Mouse (Mus musculus) MEL (cell line): Measurements from ENCODE around the gene Zpld1. TPM values are rescaled to one million over a fixed set of nuclear protein-coding genes. Genes with fewer than 3 reads are reported as not detected.

Experiments
- DNase-seq: peaks from one replicate; pipeline ENCODE4 v3.0.0; 2011; ENCODE audit warnings: low read depth, low spot score
- H3K27ac ChIP-seq: 2 replicates; pipeline ENCODE4 v1.5.1; 2012; ENCODE audit warnings: low read depth, mild to moderate bottlenecking, control low read depth, low read length, moderate library complexity; ENCODE audit not compliant: control insufficient read depth
- H3K27me3 ChIP-seq, 2 experiments: fragments of 150-350 bp in 1 of 2; sonication (generic) in 1 of 2; 2 replicates each; pipeline ENCODE4 v1.6.1; 2012; ENCODE audit warnings: low read length in 2 of 2, mild to moderate bottlenecking in 2 of 2, improper control_type of control experiment in 1 of 2, moderate library complexity in 1 of 2; ENCODE audit not compliant: insufficient read depth in 2 of 2, control insufficient read depth in 1 of 2
- H3K36me3 ChIP-seq, 2 experiments: 2 replicates each; pipeline ENCODE4 v1.6.1; 2012 to 2014; ENCODE audit warnings: low read length in 2 of 2, improper control_type of control experiment in 1 of 2, inconsistent platforms in 1 of 2, mild to moderate bottlenecking in 1 of 2; ENCODE audit not compliant: insufficient read depth in 2 of 2, control insufficient read depth in 1 of 2
- H3K4me1 ChIP-seq, 2 experiments: fragments of 150-350 bp in 1 of 2; sonication (generic) in 1 of 2; 2 replicates each; pipeline ENCODE4 v1.6.1; 2012; ENCODE audit warnings: low read length in 2 of 2, improper control_type of control experiment in 1 of 2, mild to moderate bottlenecking in 1 of 2; ENCODE audit not compliant: insufficient read depth in 2 of 2, control insufficient read depth in 1 of 2
- H3K4me3 ChIP-seq, 2 experiments: fragments of 150-350 bp in 1 of 2; sonication (generic) in 1 of 2; 2 replicates each; pipeline ENCODE4 v1.5.1; 2012; ENCODE audit warnings: low read depth in 2 of 2, low read length in 2 of 2, mild to moderate bottlenecking in 2 of 2, moderate library complexity in 2 of 2, control low read depth in 1 of 2, improper control_type of control experiment in 1 of 2; ENCODE audit not compliant: control insufficient read depth in 1 of 2, insufficient read depth in 1 of 2
- H3K79me2 ChIP-seq: 2 replicates; pipeline ENCODE4 v1.6.1; 2012; ENCODE audit warnings: mild to moderate bottlenecking, low read length, moderate library complexity; ENCODE audit not compliant: control insufficient read depth, poor library complexity, insufficient read depth
- H3K9ac ChIP-seq: 2 replicates; pipeline ENCODE4 v1.6.1; 2012; ENCODE audit warnings: low read depth, mild to moderate bottlenecking, control low read depth, low read length, moderate library complexity; ENCODE audit not compliant: control insufficient read depth, poor library complexity, severe bottlenecking
- H3K9me3 ChIP-seq: fragments of 150-350 bp; sonication (generic); replicated peaks from 2 replicates; pipeline ENCODE4 v1.6.1; 2012; ENCODE audit warnings: mild to moderate bottlenecking, low read length, improper control_type of control experiment, moderate library complexity; ENCODE audit not compliant: insufficient read depth
- CTCF ChIP-seq, 3 experiments: IDR thresholded peaks in 2 of 3; conservative IDR thresholded peaks in 1 of 3; 2 replicates each; pipeline ENCODE4 v1.5.1; 2011 to 2012; ENCODE audit warnings: low read length in 3 of 3, low read depth in 2 of 3, mild to moderate bottlenecking in 2 of 3, improper control_type of control experiment in 1 of 3, inconsistent platforms in 1 of 3, mixed read lengths in 1 of 3, moderate library complexity in 1 of 3; ENCODE audit not compliant: control insufficient read depth in 1 of 3, insufficient read depth in 1 of 3, poor library complexity in 1 of 3, severe bottlenecking in 1 of 3
- E2F4 ChIP-seq: IDR thresholded peaks from 2 replicates; pipeline ENCODE4 v1.6.1; 2011; ENCODE audit warnings: low read depth, low read length, improper control_type of control experiment, borderline replicate concordance
- ELF1 ChIP-seq: IDR thresholded peaks from 2 replicates; pipeline ENCODE4 v1.6.1; 2014; ENCODE audit warnings: low read depth, mild to moderate bottlenecking, inconsistent platforms, low read length, improper control_type of control experiment, moderate library complexity
- KAT2A ChIP-seq: conservative IDR thresholded peaks from 2 replicates; pipeline ENCODE4 v1.6.1; 2012; ENCODE audit warnings: low read depth, low read length, improper control_type of control experiment, inconsistent platforms
- MAFK ChIP-seq: IDR thresholded peaks from 2 replicates; pipeline ENCODE4 v1.6.1; 2011; ENCODE audit warnings: low read depth, mild to moderate bottlenecking, low read length, improper control_type of control experiment, borderline replicate concordance
- MAX ChIP-seq: IDR thresholded peaks from 2 replicates; pipeline ENCODE4 v1.6.1; 2011; ENCODE audit warnings: low read length, improper control_type of control experiment
- MEF2A ChIP-seq: IDR thresholded peaks from 2 replicates; pipeline ENCODE4 v1.6.1; 2014; ENCODE audit warnings: low read depth, mild to moderate bottlenecking, inconsistent platforms, low read length, improper control_type of control experiment; ENCODE audit not compliant: poor library complexity, insufficient replicate concordance, severe bottlenecking; ENCODE audit errors: extremely low read depth
- MYB ChIP-seq: IDR thresholded peaks from 2 replicates; pipeline ENCODE4 v1.6.1; 2011; ENCODE audit warnings: mild to moderate bottlenecking, low read depth, low read length, improper control_type of control experiment
- NELFE ChIP-seq: IDR thresholded peaks from 2 replicates; pipeline ENCODE4 v1.6.1; 2011; ENCODE audit warnings: low read depth, low read length, improper control_type of control experiment
- POLR2AphosphoS5 ChIP-seq: IDR thresholded peaks from 2 replicates; pipeline ENCODE4 v1.6.1; 2012; ENCODE audit warnings: low read depth, borderline replicate concordance, mild to moderate bottlenecking, inconsistent platforms, low read length, moderate library complexity, mixed read lengths
- RAD21 ChIP-seq: IDR thresholded peaks from 2 replicates; pipeline ENCODE4 v1.6.1; 2011; ENCODE audit warnings: mild to moderate bottlenecking, low read depth, low read length, improper control_type of control experiment
- TAL1 ChIP-seq: IDR thresholded peaks from 2 replicates; pipeline ENCODE4 v1.6.1; 2012; ENCODE audit warnings: mild to moderate bottlenecking, inconsistent platforms, low read length, moderate library complexity, mixed read lengths
- TCF12 ChIP-seq: IDR thresholded peaks from 2 replicates; pipeline ENCODE4 v1.6.1; 2014; ENCODE audit warnings: low read depth, mild to moderate bottlenecking, inconsistent platforms, low read length, improper control_type of control experiment, moderate library complexity
- USF1 ChIP-seq: IDR thresholded peaks from 2 replicates; pipeline ENCODE4 v1.6.1; 2014; ENCODE audit warnings: low read depth, mild to moderate bottlenecking, inconsistent platforms, low read length, improper control_type of control experiment, moderate library complexity
- USF2 ChIP-seq, 2 experiments: IDR thresholded peaks; 2 replicates each; pipeline ENCODE4 v1.6.1; 2011 to 2012; ENCODE audit warnings: improper control_type of control experiment in 2 of 2, low read length in 2 of 2, borderline replicate concordance in 1 of 2, inconsistent platforms in 1 of 2, low read depth in 1 of 2, mild to moderate bottlenecking in 1 of 2; ENCODE audit not compliant: insufficient read depth in 1 of 2
- ZKSCAN1 ChIP-seq: IDR thresholded peaks from 2 replicates; pipeline ENCODE4 v1.6.1; 2012; ENCODE audit warnings: low read depth, mild to moderate bottlenecking, inconsistent platforms, low read length, improper control_type of control experiment, moderate library complexity
- ZMIZ1 ChIP-seq: IDR thresholded peaks from 2 replicates; pipeline ENCODE4 v1.6.1; 2012; ENCODE audit warnings: low read depth, mild to moderate bottlenecking, inconsistent platforms, low read length, improper control_type of control experiment, moderate library complexity
- ZNF384 ChIP-seq: IDR thresholded peaks from 2 replicates; pipeline ENCODE4 v1.6.1; 2012; ENCODE audit warnings: low read depth, mild to moderate bottlenecking, inconsistent platforms, low read length, improper control_type of control experiment
- polyA plus RNA-seq, 2 experiments: library from polyadenylated mRNA; stranded (reverse) in 1 of 2; unstranded in 1 of 2; fragments of >175 nt in 1 of 2; fragments of >200 nt in 1 of 2; gene quantifications; 2 replicates each; pipeline versions ENCODE4 v1.2.1 to v1.2.4; 2012; ENCODE audit warnings: low replicate concordance in 2 of 2, low read depth in 1 of 2; ENCODE audit not compliant: insufficient read length in 2 of 2, insufficient read depth in 1 of 2, missing spikeins in 1 of 2
- total RNA-seq: library from RNA; depleted of rRNA; stranded (reverse); fragments of 300-350 nt; gene quantifications from 2 replicates; pipeline ENCODE4 v1.2.3, GENCODE M21; 2012

Zpld1 gene
- total and polyA plus RNA-seq, 3 experiments, result not detected

DNA sequence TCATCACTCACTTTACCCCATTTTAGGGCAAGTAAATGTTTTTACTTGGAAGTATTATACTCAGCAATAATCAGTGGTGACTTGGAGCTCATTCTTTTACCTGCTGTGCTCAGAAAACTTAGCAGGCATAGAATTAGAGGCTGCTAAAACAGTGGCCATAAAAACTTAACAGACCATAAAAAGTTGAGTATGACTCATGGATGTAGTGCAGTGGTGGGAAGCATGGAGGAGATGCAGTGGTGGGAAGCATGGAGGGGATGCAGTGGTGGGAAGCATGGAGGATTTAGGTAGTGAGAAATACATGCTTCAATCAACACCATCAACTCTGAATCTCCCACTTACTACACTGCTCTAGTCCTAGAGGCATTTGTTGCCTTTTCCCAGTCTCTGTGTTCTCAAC lies 19.2 kb upstream of the Zpld1 start:
- TF ChIP-seq CTCF (IDR thresholded peaks at IDR 0.05 in 2 of 3, conservative IDR thresholded peaks at IDR 0.05 in 1 of 3; ENCODE audit: control insufficient read depth in 1 of 3, insufficient read depth in 1 of 3, low read depth in 2 of 3, low read length in 3 of 3, poor library complexity in 1 of 3, severe bottlenecking in 1 of 3) (no peak), MEF2A (no peak)
- Histone ChIP-seq H3K79me2 (no peaks in the 10 kb centered on the region), H3K27me3 (no peaks in the 10 kb centered on the region), H3K4me3 (no peak overlapping the region), H3K9ac (no peak overlapping the region), H3K36me3 (no peaks in the 10 kb centered on the region), H3K9me3 (no peaks in the 10 kb centered on the region), H3K27ac (no peak overlapping the region), H3K4me1 (no peaks in the 10 kb centered on the region)
- DNase-seq, result no peak

DNA sequence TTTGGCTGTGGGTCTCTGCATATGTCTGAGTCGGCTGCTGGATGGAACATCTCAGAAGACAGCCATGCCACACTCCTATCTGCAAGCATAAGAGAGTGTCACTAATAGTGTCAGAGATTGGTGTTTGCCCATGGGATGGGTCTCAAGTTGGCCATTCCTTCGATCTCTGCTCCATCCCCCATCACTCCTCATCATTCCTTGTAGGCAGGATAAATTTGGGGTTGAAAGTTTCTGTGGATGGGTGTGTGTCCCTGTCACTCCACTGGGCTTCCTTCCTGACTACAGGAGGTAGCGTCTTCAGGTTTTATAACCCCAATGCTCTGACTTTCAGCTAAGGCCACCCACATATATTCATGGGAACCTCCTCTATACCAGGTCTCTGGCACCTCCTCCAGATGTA lies 14.3 kb upstream of the Zpld1 start:
- no peaks in the 10 kb centered on the region for H3K36me3 ChIP-seq
- H3K4me1 ChIP-seq, result no peaks in the 10 kb centered on the region
- no peaks in the 10 kb centered on the region for H3K27me3 ChIP-seq
- no peak overlapping the region for H3K9ac ChIP-seq
- no peak for DNase-seq
- no peaks in the 10 kb centered on the region for H3K79me2 ChIP-seq
- TF ChIP-seq ZKSCAN1 (no peak), POLR2AphosphoS5 (no peak), RAD21 (no peak), USF2 (IDR thresholded peaks at IDR 0.05; ENCODE audit: borderline replicate concordance in 1 of 2, insufficient read depth in 1 of 2, low read depth in 1 of 2, low read length in 2 of 2) (no peak), MYB (no peak)
- no peak overlapping the region for H3K27ac ChIP-seq
- no peaks in the 10 kb centered on the region for H3K9me3 ChIP-seq
- no peak overlapping the region for H3K4me3 ChIP-seq

DNA sequence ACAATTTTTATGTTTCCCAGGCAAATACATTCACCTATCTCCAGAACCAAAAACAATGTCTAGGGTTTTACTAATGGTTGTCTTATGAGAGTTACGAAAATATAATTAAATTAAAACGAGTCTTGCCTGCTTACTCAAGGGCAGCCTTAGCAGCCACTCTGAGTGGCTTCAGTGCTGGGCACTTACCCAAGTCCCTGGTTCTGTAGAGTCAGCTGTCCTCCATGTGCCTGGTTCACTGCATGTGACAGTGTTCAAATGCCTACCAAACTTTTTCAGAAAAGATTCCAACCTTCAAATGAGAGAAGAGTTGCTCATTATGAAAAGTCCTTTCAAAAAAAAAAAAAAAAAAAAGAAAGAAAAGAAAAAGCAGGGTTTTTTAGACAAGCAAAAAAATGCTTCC lies 15.1 kb downstream of the Zpld1 start:
- Histone ChIP-seq H3K9me3 (no peaks in the 10 kb centered on the region), H3K27ac (no peak overlapping the region), H3K4me3 (no peak overlapping the region), H3K79me2 (no peaks in the 10 kb centered on the region), H3K36me3 (no peaks in the 10 kb centered on the region), H3K27me3 (no peaks in the 10 kb centered on the region), H3K9ac (no peak overlapping the region), H3K4me1 (no peaks in the 10 kb centered on the region)
- TF ChIP-seq NELFE (no peak), MAFK (no peak), TAL1 (no peak), ELF1 (no peak), ZMIZ1 (no peak), POLR2AphosphoS5 (no peak), E2F4 (no peak), USF1 (no peak), KAT2A (no peak), MAX (no peak), ZNF384 (no peak), TCF12 (no peak)
- DNase-seq, result no peak
